Mouse (Mus musculus) layer of hippocampus, adult 2 months (tissue): Measurements from ENCODE around the gene Ankib1. TPM values are rescaled to one million over a fixed set of nuclear protein-coding genes. Genes with fewer than 3 reads are reported as not detected.
A peak's percentile ranks its signal among the peaks of the same experiment; 100 is the strongest.

Experiments
- DNase-seq, 2 experiments: peaks; one replicate each; pipeline ENCODE4 v3.0.0; 2022; ENCODE audit warnings: low spot score in 2 of 2
- H3K27ac ChIP-seq: fragments of 200-600 bp; 2 replicates; pipeline ENCODE4 v1.8.1; 2022
- H3K4me3 ChIP-seq: fragments of 200-600 bp; 2 replicates; pipeline ENCODE4 v1.8.1; 2022; ENCODE audit warnings: mild to moderate bottlenecking
- CTCF ChIP-seq: fragments of 200-600 bp; conservative IDR thresholded peaks from 2 replicates; pipeline ENCODE4 v1.8.1; 2022; ENCODE audit warnings: antibody characterized with exemption, mild to moderate bottlenecking, moderate library complexity
- microRNA-seq, 2 experiments: library from miRNA; unstranded; fragments of <30 nt; microRNA quantifications; one replicate each; pipeline ENCODE4 v1.2.0; 2021
- total RNA-seq, 2 experiments: library from RNA; stranded (reverse); gene quantifications; 2 replicates each; pipeline ENCODE4 v1.2.3; 2021

Ankib1 gene
- total RNA-seq, 2 experiments from 2014 or later = 110 to 119 TPM

- H3K4me3 ChIP-seq = peak overlapping the region; percentile 32
- no peak for DNase-seq
- no peak for TF ChIP-seq CTCF
- no peak overlapping the region for H3K27ac ChIP-seq
These were observed 154.4 kb downstream of the Ankib1 start for GRCm38 (mm10) chr5:3648206-3648848.

- peak; percentile 80 to 84 for DNase-seq
- Histone ChIP-seq H3K4me3 (peak overlapping the region; percentile 62), H3K27ac (peak overlapping the region; percentile 96)
- peak; percentile 56 for TF ChIP-seq CTCF
These were observed 155.0 kb downstream of the Ankib1 start for GRCm38 (mm10) chr5:3647708-3648121.

- peak overlapping the region; percentile 96 for H3K27ac ChIP-seq
- DNase-seq = peak; percentile 60 to 65
- H3K4me3 ChIP-seq = peak overlapping the region; percentile 62
- TF ChIP-seq CTCF = peak; percentile 79
These were observed 155.6 kb downstream of the Ankib1 start for GRCm38 (mm10) chr5:3646991-3647707.

- TF ChIP-seq CTCF = no peak
- no peak for DNase-seq
- Histone ChIP-seq H3K4me3 (peak overlapping the region; percentile 62), H3K27ac (peak overlapping the region; percentile 96; the same call in 1 of the 2 replicates)
These were observed 156.2 kb downstream of the Ankib1 start for GRCm38 (mm10) chr5:3646539-3646938.

GRCm38 (mm10) chr5:3645326-3645725 is 157.4 kb downstream of the Ankib1 start:
- Histone ChIP-seq H3K27ac (no peak overlapping the region), H3K4me3 (no peak overlapping the region)
- DNase-seq = no peak
- TF ChIP-seq CTCF = no peak

GRCm38 (mm10) chr5:3644621-3645020 is 158.1 kb downstream of the Ankib1 start:
- TF ChIP-seq CTCF = no peak
- H3K4me3 ChIP-seq = no peak overlapping the region
- H3K27ac ChIP-seq = no peak overlapping the region
- DNase-seq = no peak

Small RNA genes lying within 50 kb of the gene (microRNA-seq; reads per million reads assigned to microRNA genes)
- gene Gm22926 (0 reads per million in 2 experiments), gene Gm26238 (0 reads per million in 2 experiments)

Other genes with a start within 250 kb of the Ankib1 start
- gene 1700109H08Rik, start 231.4 kb downstream of the Ankib1 start, total RNA-seq = 1 to 10 TPM; 5.6 to 8.0 TPM
- 10 to 100 TPM; 28.4 to 30.7 TPM for gene Pex1, start 206.9 kb downstream of the Ankib1 start, total RNA-seq
- 10 to 100 TPM; 11.2 to 14.1 TPM for gene Rbm48, start 206.3 kb downstream of the Ankib1 start, total RNA-seq
- gene Tmbim7, start 151.7 kb downstream of the Ankib1 start, total RNA-seq = not detected
- gene Gatad1, start 145.7 kb downstream of the Ankib1 start, total RNA-seq = 100 to 1,000 TPM; 102 to 108 TPM
- 10 to 100 TPM; 52.9 to 60.7 TPM for gene Krit1, start 259 bp upstream of the Ankib1 start, total RNA-seq
- under 1 TPM in 1 of 2 experiments, not detected in 1; 0.31 TPM for gene Lrrd1, start 42.2 kb upstream of the Ankib1 start, total RNA-seq
- gene Mterf1a, start 91.0 kb upstream of the Ankib1 start, total RNA-seq = 10 to 100 TPM; 11.8 to 12.1 TPM
- gene Akap9, start 125.1 kb upstream of the Ankib1 start, total RNA-seq = 10 to 100 TPM; 61.6 to 71.8 TPM